Mouse (Mus musculus) neural tube, embryonic 15.5 days (tissue): Measurements from ENCODE around the gene Cul3. TPM values are rescaled to one million over a fixed set of nuclear protein-coding genes. Genes with fewer than 3 reads are reported as not detected.

Source experiments
- ATAC-seq: fragments of 200-750 bp; cut with Nextera tagmentation; 2 replicates; pipeline ENCODE4 v1.8.0; 2017; ENCODE audit warnings: mild to moderate bottlenecking, moderate TSS enrichment, moderate library complexity; ENCODE audit not compliant: low FRiP score
- H3K27ac ChIP-seq: fragments of 300-500 bp; sonication (generic); replicated peaks from 2 replicates; pipeline ENCODE4 v1.5.1; 2015; ENCODE audit warnings: mild to moderate bottlenecking, inconsistent platforms
- H3K27me3 ChIP-seq: fragments of 300-500 bp; sonication (generic); replicated peaks from 2 replicates; pipeline ENCODE4 v1.6.1; 2015; ENCODE audit warnings: inconsistent platforms
- H3K36me3 ChIP-seq: fragments of 300-500 bp; sonication (generic); 2 replicates; pipeline ENCODE4 v1.6.1; 2015; ENCODE audit warnings: inconsistent platforms
- H3K4me1 ChIP-seq: fragments of 300-500 bp; sonication (generic); 2 replicates; pipeline ENCODE4 v1.6.1; 2015; ENCODE audit warnings: inconsistent platforms
- H3K4me2 ChIP-seq: fragments of 300-500 bp; sonication (generic); 2 replicates; pipeline ENCODE4 v1.6.1; 2015; ENCODE audit warnings: inconsistent platforms, mild to moderate bottlenecking, moderate library complexity
- H3K4me3 ChIP-seq: fragments of 300-500 bp; sonication (generic); replicated peaks from 2 replicates; pipeline ENCODE4 v1.5.1; 2015; ENCODE audit warnings: mild to moderate bottlenecking, inconsistent platforms
- H3K9ac ChIP-seq: fragments of 300-500 bp; sonication (generic); replicated peaks from 2 replicates; pipeline ENCODE4 v1.6.1; 2015; ENCODE audit warnings: mild to moderate bottlenecking, inconsistent platforms
- H3K9me3 ChIP-seq: fragments of 300-500 bp; sonication (generic); replicated peaks from 2 replicates; pipeline ENCODE4 v1.6.1; 2016; ENCODE audit warnings: inconsistent platforms
- WGBS: fragments of 180-500 bp; shearing (Covaris S2); methylation state at CpG from one replicate; pipeline ENCODE4 v1.1.7; 2015; ENCODE audit warnings: mixed read lengths; 5-methylcytosine and 5-hydroxymethylcytosine counted together
- polyA plus RNA-seq: library from polyadenylated mRNA; unstranded; fragments of >200 nt; fragmentation: Nextera tagmentation; extraction: Ambion mirVana; gene quantifications from 2 replicates; pipeline ENCODE4 v1.2.1, GENCODE M21; 2015

Cul3 gene
- polyA plus RNA-seq, 1 experiment from 2014 or later = 31.6 TPM

GRCm38 (mm10) chr1:80360038-80360608 lies 19.8 kb upstream of the Cul3 start:
- Histone ChIP-seq H3K9ac (no peak overlapping the region), H3K4me1 (no peaks in the 10 kb centered on the region), H3K4me2 (no peak overlapping the region), H3K9me3 (no peaks in the 10 kb centered on the region), H3K36me3 (no peaks in the 10 kb centered on the region), H3K27me3 (no peaks in the 10 kb centered on the region), H3K4me3 (no peak overlapping the region), H3K27ac (no peak overlapping the region)
- WGBS = 56% methylated on average over 4 of the region's 4 CpGs
- no peak for ATAC-seq

- 0% methylated on average over 20 of the region's 59 CpGs for WGBS
- peaks cover 30% of the 10 kb centered on the region for H3K4me1 ChIP-seq
- peak; percentile 4; the same call in 1 of the 2 replicates for ATAC-seq
- H3K27me3 ChIP-seq = no peaks in the 10 kb centered on the region
- H3K9ac ChIP-seq = peak overlapping the region; percentile 87
- peak overlapping the region; percentile 75 for H3K4me3 ChIP-seq
- H3K27ac ChIP-seq = peak overlapping the region; percentile 97
- no peaks in the 10 kb centered on the region for H3K9me3 ChIP-seq
- H3K36me3 ChIP-seq = no peaks in the 10 kb centered on the region
- H3K4me2 ChIP-seq = peak overlapping the region; percentile 80
Measured at GRCm38 (mm10) chr1:80340061-80340435, 232 bp downstream of the Cul3 start.

- H3K9me3 ChIP-seq = no peaks in the 10 kb centered on the region
- H3K4me1 ChIP-seq = peaks cover 30% of the 10 kb centered on the region
- peak overlapping the region; percentile 97 for H3K27ac ChIP-seq
- H3K4me3 ChIP-seq = peak overlapping the region; percentile 75
- no peak for ATAC-seq
- no peaks in the 10 kb centered on the region for H3K27me3 ChIP-seq
- under 1% methylated on average over 33 of the region's 33 CpGs for WGBS
- H3K9ac ChIP-seq = peak overlapping the region; percentile 87
- H3K4me2 ChIP-seq = peak overlapping the region; percentile 80
- no peaks in the 10 kb centered on the region for H3K36me3 ChIP-seq
Measured at GRCm38 (mm10) chr1:80339425-80340021, 757 bp downstream of the Cul3 start.

DNA sequence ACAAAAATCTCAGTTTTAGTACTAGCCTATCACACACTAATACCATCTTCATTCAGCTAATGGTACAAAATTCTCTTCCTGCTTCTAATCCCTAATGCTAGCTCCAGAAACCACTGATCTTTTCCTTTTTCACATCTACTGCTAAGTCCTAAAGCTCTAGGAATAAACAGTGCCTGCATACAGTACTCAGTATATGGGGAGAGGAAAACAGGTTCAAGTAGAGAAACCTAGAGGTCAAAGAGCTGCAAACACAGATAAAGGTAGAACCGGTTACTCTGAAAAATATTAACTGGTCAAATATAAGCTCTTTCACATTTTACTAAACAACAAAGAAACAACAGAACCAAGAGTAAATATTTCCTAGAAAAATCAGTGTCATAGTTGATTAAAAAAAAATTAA lies 1.9 kb downstream of the Cul3 start:
- Histone ChIP-seq H3K9me3 (no peaks in the 10 kb centered on the region), H3K36me3 (no peaks in the 10 kb centered on the region), H3K9ac (no peak overlapping the region; the same call in 1 of the 2 replicates), H3K4me2 (peak overlapping the region; percentile 80), H3K27me3 (no peaks in the 10 kb centered on the region), H3K4me1 (peaks cover 33% of the 10 kb centered on the region), H3K4me3 (peak overlapping the region; percentile 29), H3K27ac (no peak overlapping the region)
- ATAC-seq = no peak
- 64% methylated on average over 1 of the region's 1 CpGs for WGBS

- no peak overlapping the region for H3K27ac ChIP-seq
- H3K27me3 ChIP-seq = no peaks in the 10 kb centered on the region
- no peak overlapping the region for H3K9ac ChIP-seq
- WGBS = 87% methylated on average over 1 of the region's 1 CpGs
- H3K4me1 ChIP-seq = peaks cover 30% of the 10 kb centered on the region
- H3K4me3 ChIP-seq = no peak overlapping the region
- no peaks in the 10 kb centered on the region for H3K9me3 ChIP-seq
- H3K36me3 ChIP-seq = no peaks in the 10 kb centered on the region
- ATAC-seq = no peak
- H3K4me2 ChIP-seq = no peak overlapping the region; the same call in 1 of the 2 replicates
Measured at GRCm38 (mm10) chr1:80335726-80336368, 4.4 kb downstream of the Cul3 start.

DNA sequence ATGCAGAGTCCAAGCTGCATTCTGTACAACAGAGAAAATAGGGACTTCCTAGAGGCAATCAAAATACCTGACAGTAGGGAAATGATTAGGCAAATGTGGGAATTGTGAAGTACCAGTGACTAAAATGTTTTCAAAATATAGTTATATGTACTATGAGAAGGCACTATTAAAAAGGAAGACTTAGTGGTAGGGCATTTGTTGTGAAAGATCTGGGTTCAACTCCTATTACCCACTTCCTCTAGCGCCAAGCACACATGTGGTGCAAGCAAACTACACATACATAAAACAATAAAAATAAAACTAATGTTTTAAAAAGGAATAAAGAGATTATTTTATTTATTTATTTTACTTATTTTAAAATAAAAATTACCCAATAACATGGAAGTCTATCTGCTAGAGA lies 5.2 kb downstream of the Cul3 start:
- H3K9me3 ChIP-seq = no peaks in the 10 kb centered on the region
- 100% methylated on average over 1 of the region's 1 CpGs for WGBS
- H3K4me2 ChIP-seq = no peak overlapping the region
- ATAC-seq = no peak
- no peak overlapping the region for H3K9ac ChIP-seq
- H3K27me3 ChIP-seq = no peaks in the 10 kb centered on the region
- no peak overlapping the region for H3K27ac ChIP-seq
- H3K36me3 ChIP-seq = no peaks in the 10 kb centered on the region
- peaks cover 30% of the 10 kb centered on the region for H3K4me1 ChIP-seq
- no peak overlapping the region for H3K4me3 ChIP-seq

DNA sequence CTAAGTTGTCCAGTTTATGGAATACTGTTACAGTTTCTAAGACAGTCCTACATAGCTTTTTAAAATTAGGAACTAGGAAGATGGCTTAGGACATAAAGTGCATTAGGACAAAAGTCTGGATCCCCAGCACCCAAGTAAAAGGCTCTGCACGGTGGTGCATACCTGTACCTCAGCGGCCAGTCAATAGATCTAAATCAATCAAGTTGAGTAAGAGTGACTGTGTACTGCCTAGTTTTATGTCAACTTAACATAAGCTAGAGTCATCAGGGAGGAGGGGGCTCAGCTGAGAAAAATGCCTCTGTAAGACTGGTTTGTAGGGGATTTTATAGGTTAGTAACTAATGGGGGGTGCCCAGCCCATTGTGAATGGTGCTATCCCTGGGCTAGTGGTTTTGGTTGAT lies 9.3 kb downstream of the Cul3 start:
- Histone ChIP-seq H3K9me3 (no peaks in the 10 kb centered on the region), H3K27ac (no peak overlapping the region), H3K9ac (no peak overlapping the region), H3K4me1 (peaks cover 10% of the 10 kb centered on the region), H3K27me3 (no peaks in the 10 kb centered on the region), H3K4me2 (no peak overlapping the region), H3K4me3 (no peak overlapping the region), H3K36me3 (no peaks in the 10 kb centered on the region)
- no peak for ATAC-seq
- 77% methylated on average over 2 of the region's 2 CpGs for WGBS

DNA sequence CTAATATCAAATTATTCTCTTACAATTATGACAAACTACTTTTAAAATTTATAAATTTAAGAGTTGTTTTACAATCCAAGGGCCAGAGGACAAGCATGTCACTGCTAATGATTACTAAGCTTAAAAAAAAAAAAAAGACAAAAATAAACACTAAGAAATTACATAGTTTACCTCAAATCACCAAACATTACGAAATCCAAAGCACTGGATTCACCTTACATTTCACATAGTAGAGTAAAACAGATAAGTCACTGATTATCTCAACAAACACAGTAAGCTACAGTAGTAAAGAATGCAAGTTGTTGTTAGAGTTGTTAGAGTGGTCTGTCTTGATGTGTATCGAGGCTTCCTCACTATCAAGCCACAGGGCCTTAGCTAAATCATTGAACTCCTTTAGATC lies 14.5 kb downstream of the Cul3 start:
- 89% methylated on average over 2 of the region's 2 CpGs for WGBS
- H3K36me3 ChIP-seq = no peaks in the 10 kb centered on the region
- H3K27me3 ChIP-seq = no peaks in the 10 kb centered on the region
- H3K9me3 ChIP-seq = no peaks in the 10 kb centered on the region
- H3K4me3 ChIP-seq = no peak overlapping the region
- no peak overlapping the region for H3K4me2 ChIP-seq
- H3K27ac ChIP-seq = no peak overlapping the region
- no peak overlapping the region for H3K9ac ChIP-seq
- no peaks in the 10 kb centered on the region for H3K4me1 ChIP-seq
- ATAC-seq = no peak

GRCm38 (mm10) chr1:80324370-80324769 lies 15.9 kb downstream of the Cul3 start:
- H3K27ac ChIP-seq = no peak overlapping the region
- H3K4me1 ChIP-seq = no peaks in the 10 kb centered on the region
- no peak overlapping the region for H3K4me2 ChIP-seq
- no peak overlapping the region for H3K9ac ChIP-seq
- H3K36me3 ChIP-seq = no peaks in the 10 kb centered on the region
- H3K4me3 ChIP-seq = no peak overlapping the region
- no peaks in the 10 kb centered on the region for H3K27me3 ChIP-seq
- no peaks in the 10 kb centered on the region for H3K9me3 ChIP-seq
- ATAC-seq = no peak

GRCm38 (mm10) chr1:80315533-80316045 lies 24.7 kb downstream of the Cul3 start:
- Histone ChIP-seq H3K4me2 (no peak overlapping the region), H3K4me3 (no peak overlapping the region), H3K36me3 (no peaks in the 10 kb centered on the region), H3K27me3 (no peaks in the 10 kb centered on the region), H3K9me3 (no peaks in the 10 kb centered on the region), H3K27ac (no peak overlapping the region), H3K9ac (no peak overlapping the region), H3K4me1 (no peaks in the 10 kb centered on the region)
- ATAC-seq = no peak
- 90% methylated on average over 3 of the region's 3 CpGs for WGBS

- Histone ChIP-seq H3K4me2 (no peak overlapping the region), H3K9ac (no peak overlapping the region), H3K4me3 (no peak overlapping the region), H3K36me3 (no peaks in the 10 kb centered on the region), H3K4me1 (peaks cover 5% of the 10 kb centered on the region; the same call in 1 of the 2 replicates), H3K9me3 (no peaks in the 10 kb centered on the region), H3K27me3 (no peaks in the 10 kb centered on the region), H3K27ac (no peak overlapping the region)
- WGBS = 84% methylated on average over 4 of the region's 4 CpGs
- no peak for ATAC-seq
Measured at GRCm38 (mm10) chr1:80293307-80293706, 47.0 kb downstream of the Cul3 start.

GRCm38 (mm10) chr1:80278731-80279130 lies 61.5 kb downstream of the Cul3 start:
- Histone ChIP-seq H3K4me3 (no peak overlapping the region), H3K9me3 (no peaks in the 10 kb centered on the region), H3K4me2 (no peak overlapping the region), H3K27ac (no peak overlapping the region), H3K27me3 (no peaks in the 10 kb centered on the region), H3K36me3 (peaks cover 29% of the 10 kb centered on the region), H3K4me1 (no peaks in the 10 kb centered on the region), H3K9ac (no peak overlapping the region)
- 88% methylated on average over 1 of the region's 1 CpGs for WGBS
- no peak for ATAC-seq
